In the genomic region with DNA sequence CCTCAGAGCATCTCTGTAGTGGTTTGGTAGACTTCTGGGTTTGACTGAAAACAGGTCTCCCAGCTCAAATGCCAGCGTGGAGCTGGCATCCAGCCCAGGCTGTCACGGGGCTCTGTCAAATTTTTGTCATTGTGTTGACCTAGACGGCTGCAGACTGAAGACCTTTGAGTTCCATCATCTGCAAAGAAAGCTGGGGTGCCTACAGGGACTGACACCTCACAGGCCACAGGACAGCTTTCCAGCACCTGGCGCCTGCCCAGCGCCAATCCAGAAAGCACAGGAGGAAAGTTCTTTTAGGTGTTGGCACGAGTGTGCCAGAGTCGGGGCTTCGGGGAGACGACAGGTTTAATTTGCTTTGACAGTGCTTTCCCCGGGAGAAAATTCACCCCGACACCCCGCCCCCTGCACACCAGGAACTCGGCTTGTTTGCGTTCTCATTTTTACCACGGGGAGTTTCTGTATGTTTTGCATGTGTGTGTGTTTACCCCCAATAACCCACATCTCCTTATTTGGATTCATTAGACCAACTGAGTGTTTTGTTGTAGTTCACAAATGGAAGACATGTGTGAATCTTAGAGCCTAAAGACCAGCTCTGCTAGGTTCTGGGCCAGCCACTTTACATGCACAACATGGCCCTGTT, we compare ENCODE assay signal across 10 mouse cellular contexts.
A peak's percentile ranks its signal among the peaks of the same experiment; 100 is the strongest.
DNase-seq lines count a peak whose midpoint lies in the region; ATAC-seq and TF ChIP-seq lines count a peak whose summit lies in the region.
"Had no signal": no experiment of that assay in that cellular context is flagged by ENCODE, and none has a peak within 500 bp of the region (broad histone marks: within the 10 kb centered on the region; RNA-seq: fewer than 3 reads in every experiment).

No protein-coding gene starts in this region.

- H3K9ac ChIP-seq in heart, embryonic 16.5 days (ENCODE audit: low read length) = no peak overlapping the region
- no peak overlapping the region for H3K9ac ChIP-seq in midbrain, postnatal 0 days (replicated peaks; ENCODE audit: low read length, poor library complexity, severe bottlenecking)
- no peak overlapping the region for H3K9ac ChIP-seq in midbrain, embryonic 15.5 days
- no peak overlapping the region for H3K9ac ChIP-seq in embryonic facial prominence, embryonic 15.5 days
- H3K9ac ChIP-seq: liver, embryonic 14.5 days; neural tube, embryonic 15.5 days had no signal

- H3K36me3 ChIP-seq in heart, embryonic 16.5 days (ENCODE audit: control insufficient read depth, insufficient read depth) = no peaks in the 10 kb centered on the region
- no peaks in the 10 kb centered on the region for H3K36me3 ChIP-seq in midbrain, postnatal 0 days (ENCODE audit: insufficient read depth, low read length)
- H3K36me3 ChIP-seq in midbrain, embryonic 15.5 days (replicated peaks) = no peaks in the 10 kb centered on the region
- H3K36me3 ChIP-seq in embryonic facial prominence, embryonic 15.5 days = no peaks in the 10 kb centered on the region
- H3K36me3 ChIP-seq: neural tube, embryonic 15.5 days had no signal

- H3K9me3 ChIP-seq in heart, embryonic 16.5 days (replicated peaks; ENCODE audit: control insufficient read depth, low read length) = peaks cover 7% of the 10 kb centered on the region; the same call in 1 of the 2 replicates
- H3K9me3 ChIP-seq in midbrain, postnatal 0 days (ENCODE audit: low read length) = no peaks in the 10 kb centered on the region
- no peaks in the 10 kb centered on the region for H3K9me3 ChIP-seq in midbrain, embryonic 15.5 days
- no peaks in the 10 kb centered on the region for H3K9me3 ChIP-seq in embryonic facial prominence, embryonic 15.5 days (replicated peaks)
- H3K9me3 ChIP-seq: neural tube, embryonic 15.5 days had no signal

- ATAC-seq in heart, embryonic 16.5 days (replicated peaks; ENCODE audit: extremely low read depth, insufficient read depth, low FRiP score) = peak; percentile 72
- ATAC-seq in midbrain, postnatal 0 days (ENCODE audit: low FRiP score) = no peak
- no peak for ATAC-seq in midbrain, embryonic 15.5 days (replicated peaks)
- peak; percentile 72 for ATAC-seq in embryonic facial prominence, embryonic 15.5 days (ENCODE audit: insufficient number of reproducible peaks, low FRiP score, low TSS enrichment, low read depth)

- peaks cover 12% of the 10 kb centered on the region for H3K4me1 ChIP-seq in heart, embryonic 16.5 days (ENCODE audit: control insufficient read depth, insufficient read depth, low read length)
- H3K4me1 ChIP-seq in midbrain, postnatal 0 days (ENCODE audit: insufficient read depth, low read length) = no peaks in the 10 kb centered on the region
- peaks cover 13% of the 10 kb centered on the region for H3K4me1 ChIP-seq in midbrain, embryonic 15.5 days
- H3K4me1 ChIP-seq in embryonic facial prominence, embryonic 15.5 days = peaks cover 39% of the 10 kb centered on the region

- H3K27ac ChIP-seq in heart, embryonic 16.5 days (ENCODE audit: low read length) = no peak overlapping the region
- H3K27ac ChIP-seq in midbrain, postnatal 0 days (ENCODE audit: low read depth, low read length) = no peak overlapping the region
- H3K27ac ChIP-seq in midbrain, embryonic 15.5 days = no peak overlapping the region; the same call in 1 of the 2 replicates
- peak overlapping the region; percentile 76 for H3K27ac ChIP-seq in embryonic facial prominence, embryonic 15.5 days (replicated peaks)
- H3K27ac ChIP-seq: liver, embryonic 14.5 days; neural tube, embryonic 15.5 days had no signal

- 38% methylated on average over 15 of the region's 15 CpGs for WGBS in heart, embryonic 16.5 days
- 57% methylated on average over 15 of the region's 15 CpGs for WGBS in midbrain, postnatal 0 days
- WGBS in midbrain, embryonic 15.5 days = 62% methylated on average over 15 of the region's 15 CpGs
- WGBS in embryonic facial prominence, embryonic 15.5 days = 19% methylated on average over 15 of the region's 15 CpGs

- intact Hi-C loops in gastrocnemius, postnatal 14 days (cut with DNase I; ENCODE audit: low total_unique reads) = no loop called here

- DNase-seq in heart, adult 9 months (ENCODE audit: low spot score in 2 of 2) = no peak
- peak; percentile 36 for DNase-seq in midbrain, postnatal 0 days (ENCODE audit: low spot score)
- no peak for DNase-seq in gastrocnemius, postnatal 14 days
- DNase-seq in urinary bladder, postnatal 36 days (ENCODE audit: low spot score in 2 of 2) = no peak
- DNase-seq: thymus, postnatal 14 days had no signal

- H3K27me3 ChIP-seq in heart, embryonic 16.5 days (ENCODE audit: control insufficient read depth, insufficient read depth, low read length) = no peaks in the 10 kb centered on the region
- no peaks in the 10 kb centered on the region for H3K27me3 ChIP-seq in midbrain, postnatal 0 days (ENCODE audit: insufficient read depth, low read length)
- H3K27me3 ChIP-seq in midbrain, embryonic 15.5 days (replicated peaks) = no peaks in the 10 kb centered on the region
- H3K27me3 ChIP-seq in embryonic facial prominence, embryonic 15.5 days = no peaks in the 10 kb centered on the region
- H3K27me3 ChIP-seq: neural tube, embryonic 15.5 days had no signal

- no peak for TF ChIP-seq CTCF in midbrain, postnatal 0 days (IDR thresholded peaks at IDR 0.05)

- 0 out of 2 replicates have a peak overlapping the region, but pooled peaks have one; percentile 9 for H3K4me3 ChIP-seq in heart, embryonic 16.5 days (ENCODE audit: low read length)
- H3K4me3 ChIP-seq in midbrain, postnatal 0 days (ENCODE audit: low read depth, low read length) = no peak overlapping the region
- H3K4me3 ChIP-seq in midbrain, embryonic 15.5 days = no peak overlapping the region
- H3K4me3 ChIP-seq in embryonic facial prominence, embryonic 15.5 days (replicated peaks) = no peak overlapping the region
- H3K4me3 ChIP-seq: neural tube, embryonic 15.5 days had no signal

- peak overlapping the region; percentile 31; the same call in 1 of the 2 replicates for H3K4me2 ChIP-seq in heart, embryonic 16.5 days (ENCODE audit: low read depth, low read length)
- H3K4me2 ChIP-seq in midbrain, postnatal 0 days (ENCODE audit: low read depth, low read length, poor library complexity, severe bottlenecking) = no peak overlapping the region
- no peak overlapping the region for H3K4me2 ChIP-seq in midbrain, embryonic 15.5 days
- peak overlapping the region; percentile 38; the same call in 1 of the 2 replicates for H3K4me2 ChIP-seq in embryonic facial prominence, embryonic 15.5 days (replicated peaks)
- H3K4me2 ChIP-seq: neural tube, embryonic 15.5 days had no signal

Comparison
In these comparisons a context has a peak if more than half of its experiments do, and no peak if none do; other contexts are left out.
1. ATAC-seq: peak in heart, embryonic 16.5 days (single experiment) and embryonic facial prominence, embryonic 15.5 days (single experiment); none in midbrain, postnatal 0 days (single experiment) and midbrain, embryonic 15.5 days (single experiment).
2. H3K4me2 ChIP-seq: peak in heart, embryonic 16.5 days (single experiment) and embryonic facial prominence, embryonic 15.5 days (single experiment); none in midbrain, postnatal 0 days (single experiment) and midbrain, embryonic 15.5 days (single experiment).